Mouse (Mus musculus) urinary bladder, postnatal 10 days (tissue): ENCODE data around the gene Ranbp17.
"Not testable (repeated sequence)": the region's sequence is repeated elsewhere in the genome, so short reads cannot be mapped to it uniquely, and the experiment has no call there.

ENCODE experiments used
- DNase-seq: peaks from one replicate; pipeline ENCODE4 v3.0.0; 2022; ENCODE audit warnings: low spot score

Gene Ranbp17

GRCm38 (mm10) chr11:33513376-33513991, at the start of gene Ranbp17:
Gene Ranbp17 (minus strand): TSS chr11:33513746.
- no peak for DNase-seq

- no peak for DNase-seq
Observed at GRCm38 (mm10) chr11:33554123-33554522, 40.6 kb upstream of the Ranbp17 start.

- DNase-seq, result no peak
Observed at GRCm38 (mm10) chr11:33550861-33551560, 37.5 kb upstream of the Ranbp17 start.

- no peak for DNase-seq
Observed at GRCm38 (mm10) chr11:33547386-33547785, 33.8 kb upstream of the Ranbp17 start.

- DNase-seq, result no peak
Observed at GRCm38 (mm10) chr11:33544945-33545344, 31.4 kb upstream of the Ranbp17 start.

GRCm38 (mm10) chr11:33544121-33544520, 30.6 kb upstream of the Ranbp17 start:
- no peak for DNase-seq

GRCm38 (mm10) chr11:33537390-33538125, 24.0 kb upstream of the Ranbp17 start:
- DNase-seq, result no peak

GRCm38 (mm10) chr11:33536636-33537035, 23.1 kb upstream of the Ranbp17 start:
- no peak for DNase-seq

- DNase-seq, result no peak
Observed at GRCm38 (mm10) chr11:33534541-33534940, 21.0 kb upstream of the Ranbp17 start.

GRCm38 (mm10) chr11:33533577-33533976, 20.0 kb upstream of the Ranbp17 start:
- no peak for DNase-seq

- no peak for DNase-seq
Observed at GRCm38 (mm10) chr11:33529576-33529975, 16.0 kb upstream of the Ranbp17 start.

GRCm38 (mm10) chr11:33512854-33513375, 631 bp downstream of the Ranbp17 start:
- DNase-seq, result no peak

- DNase-seq, result no peak
Observed at GRCm38 (mm10) chr11:33509401-33509800, 4.1 kb downstream of the Ranbp17 start.

GRCm38 (mm10) chr11:33485746-33486145, 27.8 kb downstream of the Ranbp17 start:
- no peak for DNase-seq

- no peak for DNase-seq
Observed at GRCm38 (mm10) chr11:33480410-33480809, 33.1 kb downstream of the Ranbp17 start.

GRCm38 (mm10) chr11:33479209-33479608, 34.3 kb downstream of the Ranbp17 start:
- no peak for DNase-seq

- DNase-seq, result no peak
Observed at GRCm38 (mm10) chr11:33476634-33477033, 36.9 kb downstream of the Ranbp17 start.

- DNase-seq, result no peak
Observed at GRCm38 (mm10) chr11:33461172-33461571, 52.4 kb downstream of the Ranbp17 start.

GRCm38 (mm10) chr11:33454069-33454468, 59.5 kb downstream of the Ranbp17 start:
- DNase-seq, result no peak

GRCm38 (mm10) chr11:33433813-33434212, 79.7 kb downstream of the Ranbp17 start:
- DNase-seq, result no peak

GRCm38 (mm10) chr11:33428238-33428637, 85.3 kb downstream of the Ranbp17 start:
- DNase-seq, result not testable (repeated sequence)

GRCm38 (mm10) chr11:33427789-33428188, 85.8 kb downstream of the Ranbp17 start:
- not testable (repeated sequence) for DNase-seq

GRCm38 (mm10) chr11:33422226-33422625, 91.3 kb downstream of the Ranbp17 start:
- no peak for DNase-seq
